Mouse (Mus musculus): ENCODE measurements at regions not wholly inside any gene's neighbourhood (a gene's known extent, or its start where the extent isn't known, plus 50 kb on each side); places are given as distances from the start of the nearest gene placed in this dataset.
"Not testable (repeated sequence)": the region's sequence is repeated elsewhere in the genome, so short reads cannot be mapped to it uniquely, and the experiment has no call there.

DNA sequence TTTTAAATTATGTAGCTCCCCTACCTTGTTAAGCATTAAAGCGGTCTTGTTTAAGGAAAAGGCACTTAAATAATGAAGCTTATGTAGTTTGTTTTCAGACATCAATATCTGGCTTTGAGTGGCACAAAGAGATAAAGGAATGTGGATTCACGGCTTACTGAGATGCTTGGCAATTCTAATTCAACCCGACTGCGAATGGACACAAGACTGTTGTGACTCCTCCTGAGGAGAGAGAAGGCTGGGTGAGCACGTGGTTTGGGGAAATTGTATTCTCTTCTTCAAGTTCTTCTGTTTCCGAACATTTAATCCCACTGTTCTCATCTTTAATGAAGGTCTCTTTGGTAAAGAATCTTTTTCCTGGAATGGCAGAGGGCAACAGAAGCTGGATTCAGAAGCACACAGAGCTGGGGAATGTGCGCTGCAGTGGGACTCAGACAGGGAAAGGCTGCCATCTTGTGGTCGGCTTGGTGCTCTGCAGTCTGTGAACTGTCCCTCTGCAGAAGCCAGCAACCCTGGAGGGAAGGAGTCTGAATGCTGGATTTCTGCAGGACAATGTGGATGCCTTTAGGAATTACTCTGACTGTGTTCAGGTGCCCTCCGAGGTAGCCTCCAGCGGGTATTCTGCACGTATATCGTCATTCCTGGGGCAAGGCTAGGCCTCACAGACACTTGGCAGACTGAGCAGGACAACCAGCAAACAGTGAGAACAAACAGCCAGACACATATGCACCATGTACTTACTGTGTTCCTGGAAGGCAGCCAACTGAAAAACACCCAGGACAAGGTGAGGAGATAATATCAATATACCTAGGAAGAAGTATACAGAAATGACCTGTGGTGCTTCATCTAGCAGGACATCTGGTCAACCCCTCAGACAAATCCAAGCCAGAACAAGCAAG is 54.0 kb upstream of the Pax1 start:
- peak; percentile 92 for ATAC-seq (replicated peaks; ENCODE audit: low read depth, poor library complexity, severe bottlenecking)

DNA sequence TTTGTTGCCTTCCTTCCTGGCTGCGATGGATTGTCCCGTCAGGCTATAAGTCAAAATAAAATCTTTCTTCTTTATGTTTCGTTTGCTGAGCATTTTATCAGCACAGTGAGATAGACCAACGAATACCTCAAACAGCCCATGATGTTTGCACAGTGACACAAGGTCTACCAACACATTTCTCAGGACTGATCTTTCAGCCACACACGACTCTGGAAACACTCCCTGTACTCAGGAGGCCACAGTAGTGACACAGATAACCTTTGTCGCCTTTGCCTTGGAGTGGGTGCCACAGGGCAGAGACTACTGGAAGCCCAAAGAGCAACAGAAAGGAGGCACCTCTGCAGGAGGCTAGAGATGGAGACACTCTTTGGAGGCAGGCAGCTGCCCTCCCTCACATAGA is 55.0 kb upstream of the Pax1 start:
- no peak for ATAC-seq (replicated peaks; ENCODE audit: low read depth, poor library complexity, severe bottlenecking)

DNA sequence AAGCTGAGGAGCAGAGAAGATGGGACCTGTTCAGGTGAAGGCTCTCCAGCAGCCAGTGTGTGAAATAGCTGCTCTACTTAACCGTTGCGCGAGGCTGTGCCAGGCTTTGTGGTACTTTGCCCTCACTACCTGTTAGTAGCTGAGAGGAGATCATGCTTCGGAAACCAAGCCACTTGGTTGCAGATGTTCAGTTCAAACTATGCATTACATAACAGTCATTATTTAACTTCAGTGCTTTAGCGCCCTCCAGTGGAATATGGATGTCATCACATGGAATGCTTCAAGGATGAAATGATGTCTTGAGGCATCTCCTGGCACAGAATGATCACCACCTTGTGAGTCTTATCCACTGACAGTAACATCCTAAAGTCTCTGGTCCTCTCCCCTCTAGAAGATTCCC is 56.5 kb upstream of the Pax1 start:
- ATAC-seq (replicated peaks; ENCODE audit: low read depth, poor library complexity, severe bottlenecking), result peak; percentile 55

DNA sequence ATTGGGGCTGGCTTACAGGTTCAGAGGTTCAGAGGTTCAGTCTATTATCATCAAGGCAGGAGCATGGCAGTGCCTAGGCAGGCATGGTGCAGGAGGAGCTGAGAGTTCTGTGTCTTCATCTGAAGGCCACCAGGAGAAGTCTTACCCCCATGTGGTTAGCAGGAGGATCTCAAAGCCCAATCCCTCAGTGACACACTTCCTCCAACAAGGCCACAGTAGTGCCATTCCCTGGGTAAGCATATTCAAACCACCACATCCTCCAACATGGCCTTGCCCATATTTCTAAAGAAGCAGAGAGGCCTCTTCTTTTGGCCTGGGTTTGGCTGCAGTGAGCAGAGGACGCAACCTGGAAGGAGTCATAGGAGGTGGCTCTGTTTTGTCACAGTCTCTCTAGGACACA is 61.2 kb upstream of the Pax1 start:
- peak; percentile 67 for ATAC-seq (replicated peaks; ENCODE audit: low read depth, poor library complexity, severe bottlenecking)

DNA sequence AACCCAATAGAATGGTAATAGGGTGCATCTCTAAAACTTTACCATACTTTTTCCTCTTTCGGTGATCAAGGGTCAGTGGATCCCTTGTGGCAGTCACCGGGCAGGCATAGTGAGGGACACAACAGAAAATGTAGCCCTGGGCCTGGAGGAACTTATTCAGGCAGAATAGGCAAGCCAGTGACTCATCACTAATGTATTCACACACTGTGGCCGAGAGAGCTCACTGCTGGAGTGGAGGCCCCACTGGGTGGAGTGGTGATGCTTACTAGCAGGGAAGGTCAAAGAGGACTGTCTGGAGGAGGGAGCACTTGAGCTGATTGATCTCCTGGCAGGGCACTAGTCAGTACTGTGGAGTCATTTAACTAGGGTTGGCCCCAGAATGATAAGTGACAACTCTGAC is 62.4 kb upstream of the Pax1 start:
- ATAC-seq (replicated peaks; ENCODE audit: low read depth, poor library complexity, severe bottlenecking), result no peak

DNA sequence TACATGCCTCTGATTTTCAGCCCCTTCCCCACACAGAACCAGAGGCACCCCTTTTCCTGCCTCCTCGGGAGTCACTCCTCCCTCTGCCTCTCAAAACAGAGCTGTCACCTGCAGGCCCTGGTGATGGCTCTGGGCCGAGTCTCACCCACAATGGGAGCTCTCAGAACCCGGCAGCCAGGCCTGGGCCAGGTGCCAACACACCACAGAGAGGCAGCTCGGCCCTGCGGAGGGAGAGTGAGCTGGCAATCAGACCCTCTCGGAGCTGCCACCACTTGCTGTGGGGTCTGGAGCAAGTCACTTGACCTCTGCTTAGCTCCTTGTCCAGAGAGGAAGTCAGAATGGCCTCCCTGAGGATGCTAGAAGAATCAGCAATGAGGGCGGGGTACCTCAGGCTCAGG is 63.2 kb upstream of the Pax1 start:
- ATAC-seq (replicated peaks; ENCODE audit: low read depth, poor library complexity, severe bottlenecking), result peak; percentile 39

DNA sequence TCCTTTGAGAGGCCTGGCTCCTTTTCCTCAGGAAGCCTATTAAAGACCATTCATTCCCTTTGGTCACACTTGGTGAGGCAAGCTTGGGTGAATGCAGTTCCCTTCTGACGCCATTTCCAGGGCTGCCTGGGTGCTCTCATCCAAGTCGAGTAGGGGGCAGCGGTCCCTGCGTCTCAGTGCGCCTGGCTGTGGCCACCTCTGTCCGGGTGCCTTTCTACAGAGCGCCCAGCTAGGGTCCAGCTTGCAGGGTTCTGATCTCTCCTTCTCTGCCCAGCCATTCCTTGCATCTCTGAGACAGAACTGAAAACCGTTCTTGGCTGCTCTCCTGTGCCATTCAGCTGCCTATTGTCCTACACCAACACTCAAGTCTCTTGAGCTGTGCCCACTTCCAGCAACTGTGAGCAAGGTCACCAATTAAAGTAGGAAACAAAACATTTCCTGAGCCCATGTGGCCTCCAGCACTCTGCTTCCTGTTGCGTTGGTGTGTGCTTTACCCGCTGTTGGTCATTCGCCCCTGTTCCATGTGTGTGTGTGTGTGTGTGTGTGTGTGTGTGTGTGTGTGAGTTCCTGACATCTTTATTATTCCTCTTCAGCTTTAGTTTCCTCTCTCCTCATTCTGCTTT is 63.7 kb upstream of the Pax1 start:
- ATAC-seq (replicated peaks; ENCODE audit: low read depth, poor library complexity, severe bottlenecking), result peak; percentile 43

DNA sequence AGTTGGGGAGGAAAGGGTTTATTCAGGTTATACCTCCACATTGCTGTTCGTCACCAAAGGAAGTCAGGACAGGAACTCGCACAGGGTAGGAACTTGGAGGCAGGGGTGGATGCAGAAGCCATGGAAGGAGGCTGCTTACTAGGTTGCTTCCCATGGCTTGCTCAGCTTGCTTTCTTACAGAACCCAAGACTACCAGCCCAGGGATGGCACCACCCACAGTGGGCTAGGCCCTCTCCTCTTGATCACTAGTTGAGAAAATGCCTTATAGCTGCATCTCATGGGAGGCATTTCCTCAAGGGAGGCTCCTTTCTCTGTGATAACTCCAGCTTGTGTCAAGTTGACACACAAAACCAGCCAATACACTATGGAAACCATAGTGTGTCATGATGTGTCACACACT is 66.8 kb upstream of the Pax1 start:
- ATAC-seq (replicated peaks; ENCODE audit: low read depth, poor library complexity, severe bottlenecking), result not testable (repeated sequence)

DNA sequence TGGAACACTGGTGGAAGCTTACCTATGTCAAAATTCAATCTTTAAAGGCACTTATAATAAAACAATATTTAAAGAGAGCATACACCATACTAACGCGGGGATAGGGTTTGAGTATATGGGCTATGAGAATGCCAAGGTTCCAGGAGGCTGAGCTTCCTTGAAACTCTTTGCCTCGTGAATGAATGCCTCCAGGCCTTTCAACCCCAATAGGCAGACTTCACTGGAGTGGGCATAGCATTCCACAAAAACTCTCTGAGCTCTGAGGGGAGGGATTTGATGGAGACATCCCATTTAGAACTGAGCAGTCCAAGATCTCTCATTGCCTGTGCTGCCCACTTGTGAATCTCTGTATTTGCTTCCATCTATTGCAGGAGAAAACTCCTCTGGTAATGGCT is 68.4 kb upstream of the Pax1 start:
- ATAC-seq (replicated peaks; ENCODE audit: low read depth, poor library complexity, severe bottlenecking), result no peak

DNA sequence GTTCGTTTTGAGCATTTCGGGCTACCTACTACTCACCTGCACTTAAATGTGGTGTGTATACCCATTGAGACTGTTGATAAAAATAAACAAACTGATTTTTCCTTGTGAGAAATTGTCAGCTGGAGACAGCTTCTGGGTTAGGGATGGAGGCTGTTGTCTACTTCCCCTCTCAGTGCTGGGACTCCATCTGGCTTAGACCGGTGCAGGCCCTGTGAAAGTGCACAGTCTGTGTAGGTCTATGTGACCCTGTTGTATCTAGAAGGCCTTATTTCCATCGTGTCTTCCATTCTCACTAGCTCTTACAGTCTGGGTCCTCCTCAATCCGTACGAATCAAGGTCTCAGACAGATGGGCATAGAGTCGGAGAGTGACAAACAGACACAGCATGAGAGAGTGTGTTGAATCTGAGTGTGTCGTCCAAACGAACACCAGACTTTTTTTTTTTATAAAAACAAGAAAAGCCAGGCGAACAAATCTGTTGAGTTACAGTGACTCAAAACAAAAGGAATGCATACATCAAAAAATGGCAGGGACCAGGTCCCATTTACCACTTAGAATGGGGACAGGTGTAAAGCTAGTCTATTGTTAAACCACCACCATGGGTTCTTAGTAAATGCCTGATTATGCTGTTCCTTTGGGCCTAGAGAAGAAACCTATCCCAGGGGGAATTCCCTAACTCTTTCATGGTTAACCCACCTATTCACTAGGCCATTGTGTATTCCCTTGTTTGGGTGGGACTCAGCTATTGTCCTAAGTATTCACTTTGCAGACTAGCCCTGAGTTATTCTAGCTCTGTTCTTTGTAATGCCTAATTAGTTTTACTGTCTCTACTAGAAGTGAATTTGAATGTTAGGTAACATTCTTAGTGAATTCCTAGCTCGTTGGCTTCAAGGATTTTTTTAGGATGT is 69.1 kb upstream of the Pax1 start:
- ATAC-seq (replicated peaks; ENCODE audit: low read depth, poor library complexity, severe bottlenecking), result no peak

DNA sequence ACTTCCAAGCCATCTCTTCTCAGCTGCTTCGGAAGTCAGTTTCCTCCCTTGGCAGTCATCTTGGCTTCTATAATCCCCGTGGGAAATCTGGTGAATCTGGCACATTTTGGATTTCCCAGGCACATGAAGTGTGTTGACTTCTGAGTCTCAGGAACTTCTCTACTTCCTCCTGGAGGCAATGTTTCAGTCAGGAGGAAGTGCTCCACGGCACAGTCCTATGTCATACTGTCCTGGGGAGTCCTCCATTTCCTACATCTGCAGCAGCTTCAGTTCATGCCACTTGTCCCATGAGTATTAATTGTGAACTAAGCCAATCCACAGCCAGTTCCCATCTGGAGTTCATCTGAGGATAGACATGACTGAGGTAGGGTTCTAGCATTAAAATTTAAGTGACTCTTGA is 78.3 kb upstream of the Pax1 start:
- peak; percentile 52 for ATAC-seq (replicated peaks; ENCODE audit: low read depth, poor library complexity, severe bottlenecking)

DNA sequence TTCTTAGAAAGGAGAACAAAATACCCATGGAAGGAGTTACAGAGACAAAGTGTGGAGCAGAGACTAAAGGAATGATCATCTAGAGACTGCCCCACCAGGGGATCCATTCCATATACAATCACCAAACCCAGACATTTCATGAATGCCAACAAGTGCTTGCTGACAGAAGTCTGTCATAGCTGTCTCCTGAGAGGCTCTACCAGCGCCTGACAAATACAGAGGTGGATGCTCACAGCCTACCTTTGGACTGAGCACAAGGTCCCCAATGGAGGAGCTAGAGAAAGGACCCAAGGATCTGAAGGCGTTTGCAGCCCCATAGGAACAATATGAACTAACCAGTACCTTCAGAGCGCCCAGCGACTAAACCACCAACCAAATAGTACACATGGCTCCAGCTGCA is 83.6 kb upstream of the Nkx2-2 start:
- no peak for ATAC-seq (replicated peaks; ENCODE audit: low read depth, poor library complexity, severe bottlenecking)

DNA sequence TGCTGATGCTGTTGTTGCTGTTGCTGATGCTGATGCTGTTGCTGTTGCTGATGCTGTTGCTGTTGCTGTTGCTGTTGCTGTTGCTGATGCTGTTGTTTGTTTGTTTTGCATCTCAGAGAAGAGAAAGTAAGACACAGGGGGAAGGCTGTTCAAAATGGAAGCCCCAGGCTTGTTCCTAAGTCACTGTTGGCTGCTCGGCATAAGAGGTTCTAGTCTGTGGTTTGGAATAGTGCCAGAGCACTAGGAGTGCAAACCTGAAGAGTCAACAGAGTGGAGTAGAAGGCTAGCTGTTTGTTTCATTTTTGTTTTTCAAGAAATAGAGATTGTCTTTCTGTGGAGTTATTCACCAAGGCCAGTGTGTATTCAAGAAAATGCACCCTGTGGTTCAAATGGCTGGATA is 75.1 kb upstream of the Nkx2-2 start:
- 0 out of 2 replicates have a peak, but pooled peaks have one; percentile 39 for ATAC-seq (replicated peaks; ENCODE audit: low read depth, poor library complexity, severe bottlenecking)

DNA sequence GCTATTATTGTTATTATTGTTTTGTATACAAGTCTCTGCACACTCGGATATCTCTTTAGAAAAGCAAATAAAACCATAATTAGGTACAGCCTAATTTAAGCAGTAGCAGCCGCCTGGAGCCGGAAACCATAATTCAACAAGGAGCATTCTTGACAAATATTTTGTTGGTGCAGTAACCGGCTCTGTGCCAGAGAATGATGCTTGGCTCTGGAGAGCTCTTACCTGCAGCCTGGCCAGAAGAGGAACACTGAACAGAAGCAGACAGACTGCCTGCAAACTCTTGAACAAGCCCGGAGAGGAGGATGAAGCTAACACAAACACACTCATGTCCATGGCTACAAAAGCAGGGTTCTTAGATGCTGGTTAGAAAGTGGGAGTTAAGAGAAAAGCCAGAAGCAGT is 73.9 kb upstream of the Nkx2-2 start:
- ATAC-seq (replicated peaks; ENCODE audit: low read depth, poor library complexity, severe bottlenecking), result no peak

DNA sequence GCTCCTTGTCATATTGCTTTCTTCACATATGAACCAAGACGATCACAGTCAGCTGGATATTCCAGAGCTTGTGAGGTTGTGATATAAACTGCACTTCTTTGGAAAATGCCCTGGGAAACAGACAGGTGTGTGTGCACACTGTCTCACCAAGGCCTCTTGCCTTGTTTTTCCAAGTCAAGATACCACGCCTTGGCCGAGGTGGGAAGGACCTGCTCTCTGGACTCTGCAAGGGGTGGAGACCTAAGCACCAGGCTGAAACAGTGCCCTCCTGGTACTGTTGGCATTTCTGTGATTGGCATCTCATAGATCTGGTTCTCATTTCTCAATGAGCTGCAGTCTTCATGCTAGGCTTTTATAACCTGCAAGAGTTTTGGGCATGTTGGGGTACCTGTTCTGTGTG is 73.2 kb upstream of the Nkx2-2 start:
- no peak for ATAC-seq (replicated peaks; ENCODE audit: low read depth, poor library complexity, severe bottlenecking)

DNA sequence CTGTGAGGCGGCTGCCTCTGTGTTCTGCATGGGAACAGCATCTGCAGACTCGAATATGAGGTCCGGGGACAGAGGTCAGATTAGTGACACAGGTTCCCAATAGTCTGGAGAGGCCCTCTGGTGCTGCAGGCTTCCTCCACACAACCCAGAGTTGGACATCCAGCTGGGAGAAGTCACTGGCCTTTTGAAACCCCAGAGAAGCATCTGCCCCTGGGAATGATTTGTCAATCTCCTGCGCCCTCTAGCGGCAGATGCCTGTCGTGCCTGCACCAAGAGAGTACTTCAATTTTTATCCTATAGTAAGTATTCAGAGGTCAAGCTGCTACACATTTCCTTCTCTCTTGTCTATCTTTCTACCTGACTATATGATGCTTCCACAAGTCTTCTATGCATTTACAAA is 62.7 kb upstream of the Nkx2-2 start:
- ATAC-seq (replicated peaks; ENCODE audit: low read depth, poor library complexity, severe bottlenecking), result peak; percentile 83

DNA sequence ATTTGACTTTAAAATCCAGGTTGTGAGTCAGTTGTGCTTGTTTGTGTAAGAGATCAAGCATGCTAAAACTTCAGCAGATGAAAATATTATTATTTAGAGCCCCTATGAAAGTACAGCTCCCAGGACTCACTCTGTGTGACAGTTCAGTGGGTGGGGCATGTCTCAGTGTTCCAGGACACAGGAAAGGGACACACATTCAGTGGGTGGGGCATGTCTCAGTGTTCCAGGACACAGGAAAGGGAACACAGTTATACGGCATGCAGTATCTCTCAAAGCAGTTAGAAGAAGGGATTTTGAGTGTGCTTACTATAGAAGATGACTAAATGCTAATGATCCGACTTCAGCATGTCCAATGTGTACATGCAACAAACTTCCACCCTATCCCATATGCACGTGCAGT is 60.9 kb upstream of the Nkx2-2 start:
- ATAC-seq (replicated peaks; ENCODE audit: low read depth, poor library complexity, severe bottlenecking), result no peak

DNA sequence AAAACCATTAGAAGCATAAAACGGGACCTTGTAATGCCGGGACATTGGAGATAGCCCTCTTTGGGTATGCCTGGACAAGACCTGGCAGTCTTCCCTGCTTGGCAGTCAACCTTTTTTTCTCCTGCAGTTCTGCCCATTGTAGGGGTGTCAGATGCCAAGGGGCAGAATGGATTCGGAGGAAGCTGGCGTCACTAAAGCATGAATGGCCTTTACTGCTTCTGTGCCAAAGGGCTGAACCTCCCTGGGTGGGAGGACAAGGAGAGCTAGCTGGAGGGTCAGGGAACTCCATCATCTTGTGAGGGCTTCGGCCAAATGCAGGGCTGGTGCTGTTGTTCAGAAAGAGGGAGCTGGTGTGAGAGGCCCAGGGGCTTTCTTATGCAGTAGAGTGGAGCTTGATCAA is 60.1 kb upstream of the Nkx2-2 start:
- ATAC-seq (replicated peaks; ENCODE audit: low read depth, poor library complexity, severe bottlenecking), result no peak

DNA sequence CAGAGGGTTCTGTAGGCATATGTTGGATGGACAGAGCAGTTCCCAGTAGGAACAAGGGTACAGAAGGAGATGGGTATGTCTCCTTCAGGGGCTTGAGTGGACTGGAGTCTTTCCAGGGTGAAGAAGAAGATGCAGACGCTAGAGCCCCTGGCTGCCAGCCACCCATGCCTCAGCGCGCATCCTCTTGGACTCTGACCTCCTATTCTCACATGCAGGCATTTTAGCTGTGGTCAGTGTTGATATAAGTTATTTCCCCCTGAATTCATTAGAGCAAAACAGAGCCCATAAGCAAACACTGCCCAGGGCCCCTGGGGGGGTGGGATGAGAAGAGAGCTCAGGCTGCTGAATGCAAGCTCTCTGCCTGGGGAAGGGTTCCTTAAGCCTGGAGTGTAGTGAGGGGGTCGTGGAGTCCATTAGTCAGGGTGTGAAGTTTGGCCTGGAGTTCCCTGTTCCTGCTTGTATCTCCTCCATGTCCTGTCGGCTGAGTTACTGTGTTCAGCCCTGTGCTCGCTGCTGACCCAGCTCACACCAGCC is 54.0 kb upstream of the Nkx2-2 start:
- no peak for ATAC-seq (replicated peaks; ENCODE audit: low read depth, poor library complexity, severe bottlenecking)

DNA sequence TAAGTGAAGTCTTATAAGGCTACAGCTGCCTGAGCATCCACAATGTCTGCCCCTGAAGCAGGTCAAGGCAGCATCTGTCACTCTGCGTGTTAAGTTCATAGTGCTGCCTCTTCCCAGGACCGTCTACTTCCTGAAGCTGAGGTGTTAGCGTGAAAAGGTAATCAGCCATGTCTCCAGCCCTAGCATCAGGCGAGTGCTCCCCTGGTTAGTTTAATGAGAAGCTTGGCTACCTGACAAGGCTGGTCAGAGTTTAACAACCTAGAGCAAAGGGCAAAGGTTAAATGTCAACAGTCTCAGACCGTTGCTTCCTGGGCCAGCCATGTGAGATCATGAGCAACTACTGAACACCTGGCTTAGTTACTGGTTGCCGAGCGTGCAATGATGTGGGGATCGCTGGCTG is 53.2 kb upstream of the Nkx2-2 start:
- no peak for ATAC-seq (replicated peaks; ENCODE audit: low read depth, poor library complexity, severe bottlenecking)

DNA sequence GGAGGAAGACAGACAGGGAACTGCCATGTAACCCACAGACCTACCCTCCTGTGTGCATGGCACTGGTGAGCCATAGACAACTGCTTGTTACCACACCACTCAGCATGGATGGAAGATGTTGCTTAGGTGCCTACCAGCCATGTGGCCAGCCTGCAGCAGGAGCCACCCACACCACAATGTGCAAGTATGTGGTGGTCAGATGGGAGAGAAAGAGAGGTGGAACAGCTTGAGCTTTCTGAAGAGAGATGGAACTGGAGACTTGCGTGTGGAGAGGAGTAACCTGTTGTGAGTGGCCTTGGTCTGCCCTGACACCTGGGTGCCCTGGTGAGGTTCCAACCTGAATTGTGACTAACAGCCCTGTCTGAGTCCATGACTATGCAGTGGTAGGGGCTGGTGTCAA is 50.4 kb upstream of the Nkx2-2 start:
- ATAC-seq (replicated peaks; ENCODE audit: low read depth, poor library complexity, severe bottlenecking), result no peak

Data from common myeloid progenitor, adult 5-6 weeks (primary cell).